Mouse (Mus musculus) neural tube, embryonic 15.5 days (tissue): ENCODE measurements at regions not wholly inside any gene's neighbourhood (a gene's known extent, or its start where the extent isn't known, plus 50 kb on each side); places are given as distances from the start of the nearest gene placed in this dataset.
A peak's percentile ranks its signal among the peaks of the same experiment; 100 is the strongest.
"Not testable (repeated sequence)": the region's sequence is repeated elsewhere in the genome, so short reads cannot be mapped to it uniquely, and the experiment has no call there.

Source experiments
- ATAC-seq: fragments of 200-750 bp; cut with Nextera tagmentation; 2 replicates; pipeline ENCODE4 v1.8.0; 2017; ENCODE audit warnings: mild to moderate bottlenecking, moderate TSS enrichment, moderate library complexity; ENCODE audit not compliant: low FRiP score
- H3K27ac ChIP-seq: fragments of 300-500 bp; sonication (generic); replicated peaks from 2 replicates; pipeline ENCODE4 v1.5.1; 2015; ENCODE audit warnings: mild to moderate bottlenecking, inconsistent platforms
- H3K27me3 ChIP-seq: fragments of 300-500 bp; sonication (generic); replicated peaks from 2 replicates; pipeline ENCODE4 v1.6.1; 2015; ENCODE audit warnings: inconsistent platforms
- H3K36me3 ChIP-seq: fragments of 300-500 bp; sonication (generic); 2 replicates; pipeline ENCODE4 v1.6.1; 2015; ENCODE audit warnings: inconsistent platforms
- H3K4me1 ChIP-seq: fragments of 300-500 bp; sonication (generic); 2 replicates; pipeline ENCODE4 v1.6.1; 2015; ENCODE audit warnings: inconsistent platforms
- H3K4me2 ChIP-seq: fragments of 300-500 bp; sonication (generic); 2 replicates; pipeline ENCODE4 v1.6.1; 2015; ENCODE audit warnings: inconsistent platforms, mild to moderate bottlenecking, moderate library complexity
- H3K4me3 ChIP-seq: fragments of 300-500 bp; sonication (generic); replicated peaks from 2 replicates; pipeline ENCODE4 v1.5.1; 2015; ENCODE audit warnings: mild to moderate bottlenecking, inconsistent platforms
- H3K9ac ChIP-seq: fragments of 300-500 bp; sonication (generic); replicated peaks from 2 replicates; pipeline ENCODE4 v1.6.1; 2015; ENCODE audit warnings: mild to moderate bottlenecking, inconsistent platforms
- H3K9me3 ChIP-seq: fragments of 300-500 bp; sonication (generic); replicated peaks from 2 replicates; pipeline ENCODE4 v1.6.1; 2016; ENCODE audit warnings: inconsistent platforms
- WGBS: fragments of 180-500 bp; shearing (Covaris S2); methylation state at CpG from one replicate; pipeline ENCODE4 v1.1.7; 2015; ENCODE audit warnings: mixed read lengths; 5-methylcytosine and 5-hydroxymethylcytosine counted together

DNA sequence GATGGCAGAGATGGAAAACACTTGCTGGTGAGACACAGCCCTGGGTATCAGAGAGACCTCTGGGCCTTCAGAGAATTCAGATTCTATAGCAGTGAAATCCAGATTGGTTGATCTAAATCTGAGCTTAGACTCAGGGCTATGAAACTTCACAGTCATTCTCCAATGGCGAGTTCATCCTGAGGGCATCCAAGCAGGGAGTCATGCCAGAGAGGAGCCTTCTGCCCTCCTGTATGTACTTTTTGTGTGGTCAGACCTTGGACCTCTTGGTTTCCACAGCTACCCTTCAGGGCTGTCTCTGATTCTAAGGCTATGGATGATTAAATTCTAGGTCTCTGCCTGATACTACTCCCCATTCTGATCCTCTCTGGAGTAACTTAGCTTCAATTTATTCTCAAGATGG lies 122.0 kb upstream of the Mettl15 start:
- ATAC-seq: no peak
- no peak overlapping the region for H3K27ac ChIP-seq
- H3K4me3 ChIP-seq: no peak overlapping the region
- H3K27me3 ChIP-seq: no peaks in the 10 kb centered on the region
- H3K4me1 ChIP-seq: no peaks in the 10 kb centered on the region
- no peak overlapping the region for H3K9ac ChIP-seq
- H3K4me2 ChIP-seq: no peak overlapping the region
- 83% methylated on average over 1 of the region's 1 CpGs for WGBS
- H3K9me3 ChIP-seq: no peaks in the 10 kb centered on the region
- H3K36me3 ChIP-seq: no peaks in the 10 kb centered on the region

DNA sequence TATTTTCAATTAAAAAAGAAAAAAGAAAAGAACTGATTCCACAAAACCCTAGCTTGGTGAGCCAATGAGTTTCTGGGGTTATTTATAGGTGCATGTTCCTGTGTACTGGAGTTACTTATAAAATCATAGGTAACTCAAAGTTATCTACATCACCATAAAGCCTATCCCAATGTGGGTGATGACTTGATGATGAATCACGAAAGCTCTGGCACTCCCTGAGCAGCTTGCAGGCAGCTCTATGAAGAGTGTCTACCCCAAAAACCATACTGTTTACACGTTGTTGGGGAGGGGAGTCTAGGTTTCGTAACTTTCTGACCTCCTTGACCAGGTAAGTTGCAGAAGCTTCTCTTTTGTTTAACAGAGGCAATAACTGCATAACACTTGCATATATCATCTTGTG lies 123.7 kb upstream of the Mettl15 start:
- H3K27ac ChIP-seq: no peak overlapping the region
- no peaks in the 10 kb centered on the region for H3K9me3 ChIP-seq
- 80% methylated on average over 3 of the region's 3 CpGs for WGBS
- no peak overlapping the region for H3K4me2 ChIP-seq
- no peak overlapping the region for H3K9ac ChIP-seq
- no peaks in the 10 kb centered on the region for H3K4me1 ChIP-seq
- no peaks in the 10 kb centered on the region for H3K27me3 ChIP-seq
- no peaks in the 10 kb centered on the region for H3K36me3 ChIP-seq
- no peak for ATAC-seq
- no peak overlapping the region for H3K4me3 ChIP-seq

DNA sequence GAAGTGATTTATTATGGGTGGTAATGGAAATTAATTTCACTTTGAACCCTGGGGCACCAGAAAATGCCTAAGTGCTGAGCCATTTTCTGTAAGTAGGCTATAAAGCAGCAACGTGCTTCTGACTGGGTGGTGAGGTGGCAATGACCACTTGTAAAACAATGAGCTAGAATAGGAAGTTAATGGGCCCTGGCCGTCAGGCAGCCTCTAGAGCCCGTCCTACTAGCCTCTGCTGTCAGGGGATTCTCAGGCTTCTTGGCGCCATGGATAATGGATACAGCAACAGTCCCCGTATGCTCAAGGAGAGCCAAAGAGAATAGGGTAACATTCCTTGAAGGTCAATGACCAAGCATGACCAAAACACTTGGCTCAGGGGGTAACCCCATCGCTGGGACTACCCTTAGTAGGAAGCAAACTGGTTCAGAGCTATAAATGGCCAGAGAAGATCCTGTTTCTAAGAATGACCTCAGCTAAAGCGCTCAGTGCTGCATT lies 126.1 kb upstream of the Mettl15 start:
- ATAC-seq: no peak
- Histone ChIP-seq H3K27me3 (no peaks in the 10 kb centered on the region), H3K4me1 (no peaks in the 10 kb centered on the region), H3K36me3 (no peaks in the 10 kb centered on the region), H3K9me3 (no peaks in the 10 kb centered on the region), H3K4me3 (no peak overlapping the region), H3K9ac (no peak overlapping the region), H3K27ac (no peak overlapping the region), H3K4me2 (no peak overlapping the region)
- WGBS: 37% methylated on average over 7 of the region's 7 CpGs

DNA sequence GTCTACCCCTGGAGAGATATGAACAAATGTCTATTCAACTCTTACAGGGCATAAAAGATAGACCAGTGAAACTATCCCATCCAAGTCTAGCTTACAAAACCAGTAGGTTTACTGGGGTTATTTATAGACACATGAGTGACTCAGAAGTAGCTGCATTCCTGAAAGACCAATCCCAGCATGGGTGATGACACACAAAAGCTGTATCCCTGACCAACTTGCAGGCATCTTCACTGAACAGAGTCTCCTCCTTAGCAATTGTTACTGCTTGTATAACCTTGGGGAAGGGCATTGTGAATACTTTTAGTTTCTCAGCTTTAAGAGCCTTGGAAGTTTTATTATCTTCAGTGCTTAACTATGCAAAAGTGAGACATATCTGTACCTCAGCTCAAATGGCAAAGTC lies 139.6 kb upstream of the Mettl15 start:
- H3K4me2 ChIP-seq: no peak overlapping the region
- no peak overlapping the region for H3K9ac ChIP-seq
- H3K9me3 ChIP-seq: no peaks in the 10 kb centered on the region
- no peak overlapping the region for H3K27ac ChIP-seq
- no peak for ATAC-seq
- no peaks in the 10 kb centered on the region for H3K4me1 ChIP-seq
- H3K27me3 ChIP-seq: no peaks in the 10 kb centered on the region
- no peaks in the 10 kb centered on the region for H3K36me3 ChIP-seq
- no peak overlapping the region for H3K4me3 ChIP-seq

DNA sequence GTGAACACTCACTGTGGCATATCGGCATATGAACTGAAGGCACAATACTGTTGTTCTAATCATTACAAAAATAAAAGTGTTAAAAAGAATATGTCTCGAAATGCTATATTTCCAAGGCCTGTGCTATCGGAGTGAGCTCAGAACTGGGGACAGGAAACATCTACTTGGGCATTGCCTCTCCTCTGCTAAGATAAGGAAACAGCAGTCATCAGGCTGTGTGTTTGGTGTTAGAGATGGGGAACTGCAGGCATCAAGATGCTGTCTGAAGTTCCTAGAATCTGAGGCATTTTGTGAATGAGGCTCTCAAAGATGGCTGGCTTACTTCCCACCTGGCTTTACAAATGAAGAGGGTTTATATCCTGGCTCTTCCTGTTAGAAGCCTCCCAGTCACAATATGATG lies 150.6 kb upstream of the Mettl15 start:
- Histone ChIP-seq H3K27me3 (no peaks in the 10 kb centered on the region), H3K4me2 (no peak overlapping the region), H3K9ac (no peak overlapping the region), H3K27ac (no peak overlapping the region), H3K36me3 (no peaks in the 10 kb centered on the region), H3K9me3 (no peaks in the 10 kb centered on the region), H3K4me3 (no peak overlapping the region), H3K4me1 (no peaks in the 10 kb centered on the region)
- no peak for ATAC-seq
- 95% methylated on average over 3 of the region's 3 CpGs for WGBS

DNA sequence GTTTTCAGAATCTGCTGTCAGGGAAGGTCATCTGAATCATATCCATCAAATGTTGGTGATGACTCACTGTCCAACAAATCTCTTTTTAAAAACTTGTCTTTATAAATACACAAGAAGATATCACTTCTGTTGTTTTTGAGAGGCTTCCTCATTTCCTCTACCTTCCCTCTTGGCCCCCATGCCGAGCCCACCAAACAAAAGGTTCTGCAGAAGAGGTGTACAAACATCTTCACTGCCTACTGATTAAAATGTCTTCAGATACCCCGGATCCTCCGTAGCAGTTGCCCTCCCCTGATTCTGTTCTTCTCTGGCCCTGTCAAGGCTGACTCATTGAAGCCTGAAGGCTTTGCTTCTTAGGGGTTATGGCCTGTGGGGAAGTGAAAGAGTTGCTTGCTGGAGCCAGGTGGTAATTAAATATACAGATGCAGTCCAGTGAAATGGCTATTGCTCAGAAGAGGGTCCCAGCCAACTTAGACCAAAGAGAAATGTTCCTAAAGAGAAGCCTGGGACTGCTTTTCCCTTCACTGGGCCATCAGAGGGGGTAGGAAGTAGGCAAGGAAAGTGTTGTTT lies 162.1 kb upstream of the Mettl15 start:
- no peaks in the 10 kb centered on the region for H3K36me3 ChIP-seq
- no peak overlapping the region for H3K27ac ChIP-seq
- H3K9ac ChIP-seq: no peak overlapping the region
- no peak for ATAC-seq
- H3K9me3 ChIP-seq: peaks cover 3% of the 10 kb centered on the region; the same call in 1 of the 2 replicates
- H3K27me3 ChIP-seq: no peaks in the 10 kb centered on the region
- no peak overlapping the region for H3K4me2 ChIP-seq
- no peaks in the 10 kb centered on the region for H3K4me1 ChIP-seq
- H3K4me3 ChIP-seq: no peak overlapping the region
- 71% methylated on average over 3 of the region's 3 CpGs for WGBS

DNA sequence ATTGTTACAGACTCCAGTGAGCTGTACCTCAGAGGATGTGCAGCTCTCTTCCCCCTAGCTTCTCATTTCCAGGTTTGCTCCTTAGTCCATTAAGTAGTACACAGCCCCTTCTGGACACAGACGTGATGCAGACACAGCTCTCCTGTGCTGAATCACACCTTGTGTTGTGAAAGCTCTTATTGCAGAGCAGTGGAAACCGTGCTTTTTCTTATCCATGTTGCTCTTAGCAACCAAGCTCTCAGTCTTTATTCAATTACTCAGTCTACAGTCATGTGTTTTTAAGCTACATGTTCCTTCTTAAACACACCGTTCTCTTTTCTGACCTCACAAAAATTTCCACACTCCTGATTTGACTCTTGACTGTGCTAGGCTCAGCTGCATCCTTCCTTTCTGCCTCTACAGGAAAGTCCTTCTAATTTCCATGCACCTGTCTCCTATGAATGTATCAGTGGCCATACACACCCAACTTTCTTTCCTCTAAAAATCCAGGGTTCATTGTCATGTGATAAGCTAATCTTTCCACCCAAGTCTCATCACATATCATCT lies 163.0 kb upstream of the Mettl15 start:
- WGBS: 75% methylated on average over 3 of the region's 3 CpGs
- H3K9ac ChIP-seq: no peak overlapping the region
- H3K36me3 ChIP-seq: no peaks in the 10 kb centered on the region
- no peak for ATAC-seq
- no peaks in the 10 kb centered on the region for H3K27me3 ChIP-seq
- H3K4me2 ChIP-seq: no peak overlapping the region
- no peak overlapping the region for H3K27ac ChIP-seq
- no peak overlapping the region for H3K4me3 ChIP-seq
- peaks cover 3% of the 10 kb centered on the region; the same call in 1 of the 2 replicates for H3K9me3 ChIP-seq
- no peaks in the 10 kb centered on the region for H3K4me1 ChIP-seq

DNA sequence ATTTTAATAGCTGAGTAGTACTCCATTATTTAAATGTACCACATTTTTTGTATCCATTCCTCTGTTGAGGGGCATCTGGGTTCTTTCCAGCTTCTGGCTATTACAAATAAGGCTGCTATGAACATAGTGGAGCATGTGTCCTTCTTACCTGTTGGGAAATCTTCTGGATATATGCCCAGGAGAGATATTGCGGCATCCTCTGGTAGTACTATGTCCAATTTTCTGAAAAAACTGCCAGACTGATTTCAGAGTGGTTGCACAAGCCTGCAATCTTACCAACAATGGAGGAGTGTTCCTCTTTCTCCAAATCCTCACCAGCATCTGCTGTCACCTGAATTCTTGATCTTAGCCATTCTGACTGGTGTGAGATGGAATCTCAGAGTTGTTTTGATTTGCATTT lies 181.7 kb upstream of the Mettl15 start:
- not testable (repeated sequence) for H3K4me3 ChIP-seq, H3K9me3 ChIP-seq, H3K27ac ChIP-seq, H3K4me2 ChIP-seq, H3K36me3 ChIP-seq, H3K4me1 ChIP-seq, ATAC-seq, H3K9ac ChIP-seq, H3K27me3 ChIP-seq
- WGBS: 88% methylated on average over 1 of the region's 1 CpGs

DNA sequence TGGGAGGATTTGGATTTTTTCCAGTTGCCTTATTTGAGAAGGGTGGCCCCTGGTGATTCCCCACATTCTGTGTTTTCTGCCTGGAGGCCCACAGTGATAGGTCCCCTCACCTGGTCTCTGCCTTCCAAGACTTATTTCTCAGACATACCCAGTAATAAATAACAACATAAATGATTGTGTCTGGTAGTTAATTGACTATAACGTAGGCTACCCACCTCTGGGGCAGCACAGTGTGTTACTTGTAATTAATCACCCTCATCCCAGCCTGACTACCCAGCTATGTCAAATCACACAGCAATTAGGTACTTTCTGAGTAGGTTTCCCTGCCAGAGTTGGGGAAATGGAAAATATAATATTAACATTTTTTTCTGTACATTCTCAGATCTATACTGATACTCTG lies 190.2 kb upstream of the Bdnf start:
- WGBS: 25% methylated on average over 1 of the region's 1 CpGs
- Histone ChIP-seq H3K36me3 (no peaks in the 10 kb centered on the region), H3K27me3 (no peaks in the 10 kb centered on the region), H3K27ac (no peak overlapping the region), H3K4me3 (no peak overlapping the region), H3K4me2 (no peak overlapping the region), H3K4me1 (no peaks in the 10 kb centered on the region), H3K9ac (no peak overlapping the region), H3K9me3 (no peaks in the 10 kb centered on the region)
- no peak for ATAC-seq

DNA sequence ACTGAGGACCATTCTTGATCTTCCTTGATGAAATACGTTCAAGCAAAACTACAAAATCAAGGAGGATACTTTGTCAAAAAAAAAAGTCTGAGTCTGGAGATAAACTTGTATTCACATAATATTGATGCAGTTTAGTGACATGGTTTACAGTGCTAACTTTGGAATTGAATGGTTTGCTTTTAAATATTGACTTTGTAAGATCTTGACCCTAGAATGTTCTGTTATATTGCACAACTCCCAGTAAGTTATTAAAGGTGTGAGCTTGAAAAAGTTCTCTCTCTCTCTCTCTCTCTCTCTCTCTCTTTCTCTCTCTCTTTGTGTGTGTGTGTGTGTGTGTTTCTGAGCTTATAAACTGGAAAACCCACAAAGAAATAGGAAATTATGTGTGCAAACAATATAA lies 186.9 kb upstream of the Bdnf start:
- no peak for ATAC-seq
- no peak overlapping the region for H3K4me3 ChIP-seq
- H3K9me3 ChIP-seq: no peaks in the 10 kb centered on the region
- H3K4me2 ChIP-seq: no peak overlapping the region
- 93% methylated on average over 1 of the region's 1 CpGs for WGBS
- H3K36me3 ChIP-seq: no peaks in the 10 kb centered on the region
- H3K4me1 ChIP-seq: no peaks in the 10 kb centered on the region
- H3K27ac ChIP-seq: no peak overlapping the region
- no peak overlapping the region for H3K9ac ChIP-seq
- no peaks in the 10 kb centered on the region for H3K27me3 ChIP-seq

DNA sequence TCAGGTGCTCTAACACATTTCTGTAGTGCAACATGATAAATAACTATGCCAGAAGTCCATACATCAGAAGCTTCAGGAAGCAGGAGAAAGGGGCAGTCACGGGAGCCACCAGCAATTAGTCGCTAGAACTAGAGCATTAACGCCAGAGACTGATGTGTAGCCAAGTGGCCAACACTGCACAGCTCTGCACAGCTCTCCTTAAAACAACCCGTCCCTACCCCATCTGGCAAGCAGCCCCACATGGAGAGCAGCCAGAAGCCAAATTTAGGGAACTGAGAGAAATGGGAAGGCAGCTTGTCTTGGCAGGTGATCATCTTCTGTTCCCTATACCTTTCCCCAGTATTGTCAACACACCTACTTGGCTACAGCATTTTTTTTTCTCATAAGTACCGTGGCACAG lies 172.3 kb upstream of the Bdnf start:
- Histone ChIP-seq H3K4me1 (peaks cover 3% of the 10 kb centered on the region; the same call in 1 of the 2 replicates), H3K4me3 (no peak overlapping the region), H3K27me3 (0 out of 2 replicates have a peak, but pooled peaks cover 3% of the 10 kb centered on the region), H3K9ac (no peak overlapping the region), H3K36me3 (no peaks in the 10 kb centered on the region), H3K9me3 (no peaks in the 10 kb centered on the region), H3K27ac (no peak overlapping the region), H3K4me2 (no peak overlapping the region)
- 52% methylated on average over 5 of the region's 5 CpGs for whole genome bisulfite sequencing
- ATAC-seq: peak; percentile 57; the same call in 1 of the 2 replicates

DNA sequence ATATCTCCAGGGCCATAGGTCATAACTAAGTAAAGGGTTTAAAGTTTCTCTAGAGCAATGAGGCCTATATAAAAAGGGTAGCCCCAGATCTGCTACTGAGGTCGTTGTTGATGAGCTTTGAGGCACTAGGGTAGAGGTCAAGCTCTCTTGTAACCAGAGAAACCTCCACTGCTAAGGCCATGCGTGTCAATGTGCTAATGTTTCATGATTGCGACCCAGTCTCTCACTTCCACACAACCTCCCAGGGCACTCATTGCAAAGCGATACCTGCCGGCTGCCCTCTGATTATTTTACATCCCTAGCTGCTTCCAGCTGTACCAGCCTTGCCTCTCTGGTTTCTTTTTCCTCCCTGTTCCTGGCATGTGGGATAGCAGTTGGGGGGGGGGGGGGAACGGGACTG lies 169.6 kb upstream of the Bdnf start:
- H3K4me2 ChIP-seq: no peak overlapping the region
- WGBS: 74% methylated on average over 6 of the region's 6 CpGs
- ATAC-seq: no peak

More for the DNA sequence above, 169.6 kb upstream of the Bdnf start:
- Histone ChIP-seq H3K36me3 (no peaks in the 10 kb centered on the region), H3K27ac (no peak overlapping the region), H3K4me3 (no peak overlapping the region), H3K9ac (no peak overlapping the region), H3K4me1 (peaks cover 6% of the 10 kb centered on the region), H3K9me3 (no peaks in the 10 kb centered on the region), H3K27me3 (0 out of 2 replicates have a peak, but pooled peaks cover 3% of the 10 kb centered on the region)
